Mouse (Mus musculus) limb, embryonic 14.5 days (tissue): ENCODE measurements around the gene Adat1. TPM values are rescaled to one million over a fixed set of nuclear protein-coding genes. Genes with fewer than 3 reads are reported as not detected.

Experiments
- ATAC-seq: fragments of 200-750 bp; cut with Nextera tagmentation; 2 replicates; pipeline ENCODE4 v1.8.0; 2017; ENCODE audit warnings: low read depth, moderate number of reproducible peaks, moderate TSS enrichment; ENCODE audit not compliant: low FRiP score
- DNase-seq: peaks from one replicate; pipeline ENCODE4 v3.0.0-alpha.2; 2015; ENCODE audit warnings: low spot score
- H3K27ac ChIP-seq: fragments of 300-500 bp; sonication (generic); replicated peaks from 2 replicates; pipeline ENCODE4 v1.5.1; 2014; ENCODE audit warnings: low read depth, mild to moderate bottlenecking, low read length, moderate library complexity, mixed read lengths
- H3K27me3 ChIP-seq: fragments of 300-500 bp; sonication (generic); 2 replicates; pipeline ENCODE4 v1.6.1; 2014; ENCODE audit warnings: low read length, mixed read lengths; ENCODE audit not compliant: control insufficient read depth, insufficient read depth
- H3K36me3 ChIP-seq: fragments of 300-500 bp; sonication (generic); 2 replicates; pipeline ENCODE4 v1.6.1; 2014; ENCODE audit warnings: mild to moderate bottlenecking, low read length, moderate library complexity, mixed read lengths; ENCODE audit not compliant: control insufficient read depth, insufficient read depth
- H3K4me1 ChIP-seq: fragments of 300-500 bp; sonication (generic); 2 replicates; pipeline ENCODE4 v1.6.1; 2014; ENCODE audit warnings: antibody characterized with exemption, low read length, mixed read lengths; ENCODE audit not compliant: control insufficient read depth, insufficient read depth
- H3K4me2 ChIP-seq: fragments of 300-500 bp; sonication (generic); replicated peaks from 2 replicates; pipeline ENCODE4 v1.6.1; 2014; ENCODE audit warnings: low read depth, mild to moderate bottlenecking, low read length, moderate library complexity; ENCODE audit not compliant: severe bottlenecking
- H3K4me3 ChIP-seq: fragments of 300-500 bp; sonication (generic); replicated peaks from 2 replicates; pipeline ENCODE4 v1.5.1; 2014; ENCODE audit warnings: low read length
- H3K9ac ChIP-seq: fragments of 300-500 bp; sonication (generic); 2 replicates; pipeline ENCODE4 v1.6.1; 2014; ENCODE audit warnings: mild to moderate bottlenecking, low read depth, low read length, moderate library complexity; ENCODE audit not compliant: severe bottlenecking
- H3K9me3 ChIP-seq: fragments of 300-500 bp; sonication (generic); 2 replicates; pipeline ENCODE4 v1.6.1; 2016; ENCODE audit warnings: low read length; ENCODE audit not compliant: control insufficient read depth
- POLR2A ChIP-seq: fragments of 200-500 bp; IDR thresholded peaks from 2 replicates; pipeline ENCODE4 v1.8.0; 2012; ENCODE audit warnings: inconsistent platforms, mild to moderate bottlenecking, moderate library complexity, borderline replicate concordance; ENCODE audit not compliant: insufficient read depth, insufficient read length; ENCODE audit errors: extremely low read depth
- WGBS: fragments of 180-500 bp; shearing (Covaris S2); extraction: QIAGEN DNeasy Blood & Tissue Kit; methylation state at CpG from one replicate; pipeline ENCODE4 v1.1.7; 2014; 5-methylcytosine and 5-hydroxymethylcytosine counted together
- polyA plus RNA-seq, 2 experiments: library from polyadenylated mRNA; depleted of rRNA in 1 of 2; stranded (reverse) in 1 of 2; unstranded in 1 of 2; fragments of >200 nt; fragmentation: Nextera tagmentation in 1 of 2; extraction: Ambion mirVana in 1 of 2; gene quantifications; 2 replicates each; pipeline versions ENCODE4 v1.2.1 to v1.2.3; 2012 to 2014

Gene Adat1
- polyA plus RNA-seq, 2 experiments: 6.1 to 12.2 TPM

DNA sequence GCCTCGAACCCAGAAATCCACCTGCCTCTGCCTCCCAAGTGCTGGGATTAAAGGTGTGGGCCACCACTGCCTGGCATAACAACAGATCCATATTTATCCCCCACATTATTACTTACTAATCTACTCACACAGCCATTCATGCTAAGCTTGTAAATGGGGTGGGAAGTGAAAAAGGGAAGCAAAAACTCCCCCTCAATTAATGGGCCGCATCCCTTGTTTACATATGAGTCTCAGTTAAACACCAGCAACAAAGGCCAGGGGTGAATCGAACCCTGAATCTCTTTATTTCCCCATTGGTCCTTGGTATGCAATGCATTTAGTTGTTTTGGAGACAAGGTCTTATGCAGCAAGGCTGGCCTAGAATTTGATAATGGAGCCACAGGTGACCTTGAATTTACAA lies 41.3 kb downstream of the Adat1 start:
- Histone ChIP-seq H3K9me3 (no peaks in the 10 kb centered on the region), H3K36me3 (peaks cover 70% of the 10 kb centered on the region), H3K4me2 (no peak overlapping the region), H3K9ac (no peak overlapping the region), H3K4me1 (no peaks in the 10 kb centered on the region), H3K4me3 (no peak overlapping the region), H3K27me3 (no peaks in the 10 kb centered on the region), H3K27ac (no peak overlapping the region)
- no peak for ATAC-seq
- 90% methylated on average over 3 of the region's 3 CpGs for WGBS
- TF ChIP-seq POLR2A: no peak
- DNase-seq: no peak

- H3K36me3 ChIP-seq: peaks cover 69% of the 10 kb centered on the region
- TF ChIP-seq POLR2A: no peak
These were observed 44.1 kb downstream of the Adat1 start for GRCm38 (mm10) chr8:111947954-111948353.

GRCm38 (mm10) chr8:111947144-111947543 lies 45.0 kb downstream of the Adat1 start:
- H3K4me1 ChIP-seq: no peaks in the 10 kb centered on the region
- peaks cover 68% of the 10 kb centered on the region for H3K36me3 ChIP-seq
- H3K27me3 ChIP-seq: no peaks in the 10 kb centered on the region
- H3K4me2 ChIP-seq: no peak overlapping the region
- no peak for TF ChIP-seq POLR2A
- no peak overlapping the region for H3K9ac ChIP-seq
- no peak for DNase-seq
- H3K4me3 ChIP-seq: no peak overlapping the region
- 84% methylated on average over 2 of the region's 2 CpGs for WGBS
- ATAC-seq: no peak
- H3K9me3 ChIP-seq: no peaks in the 10 kb centered on the region
- no peak overlapping the region for H3K27ac ChIP-seq

More at GRCm38 (mm10) chr8:111947954-111948353, 44.1 kb downstream of the Adat1 start:
- H3K4me1 ChIP-seq: no peaks in the 10 kb centered on the region
- H3K27ac ChIP-seq: no peak overlapping the region
- H3K4me3 ChIP-seq: no peak overlapping the region
- WGBS: 91% methylated on average over 8 of the region's 8 CpGs
- H3K9me3 ChIP-seq: no peaks in the 10 kb centered on the region
- no peaks in the 10 kb centered on the region for H3K27me3 ChIP-seq
- ATAC-seq (no peak), DNase-seq (no peak)
- H3K9ac ChIP-seq: no peak overlapping the region
- no peak overlapping the region for H3K4me2 ChIP-seq

DNA sequence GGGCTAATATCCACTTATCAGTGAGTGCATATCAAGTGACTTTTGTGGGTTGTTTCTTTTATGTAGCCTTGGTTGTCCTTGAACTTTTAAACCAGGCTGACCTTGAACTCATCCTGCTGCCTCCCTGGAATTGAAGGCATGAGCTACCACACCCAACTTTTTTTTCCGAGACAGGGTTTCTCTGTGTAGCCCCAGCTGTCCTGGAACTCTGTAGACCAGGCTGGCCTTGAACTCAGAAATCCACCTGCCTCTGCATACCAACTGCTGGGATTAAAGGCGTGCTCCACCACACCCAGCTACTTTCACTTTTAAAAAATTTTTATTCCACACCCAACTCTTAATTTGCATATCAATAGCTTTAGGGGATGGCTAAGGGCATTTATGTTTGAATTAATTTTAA lies 48.6 kb downstream of the Adat1 start:
- Histone ChIP-seq H3K4me1 (peaks cover 12% of the 10 kb centered on the region), H3K4me3 (no peak overlapping the region), H3K27ac (no peak overlapping the region), H3K36me3 (peaks cover 50% of the 10 kb centered on the region), H3K4me2 (no peak overlapping the region), H3K9ac (no peak overlapping the region), H3K9me3 (no peaks in the 10 kb centered on the region), H3K27me3 (no peaks in the 10 kb centered on the region)
- whole genome bisulfite sequencing: 89% methylated on average over 2 of the region's 2 CpGs
- no peak for DNase-seq
- no peak for ATAC-seq
- TF ChIP-seq POLR2A: no peak

DNA sequence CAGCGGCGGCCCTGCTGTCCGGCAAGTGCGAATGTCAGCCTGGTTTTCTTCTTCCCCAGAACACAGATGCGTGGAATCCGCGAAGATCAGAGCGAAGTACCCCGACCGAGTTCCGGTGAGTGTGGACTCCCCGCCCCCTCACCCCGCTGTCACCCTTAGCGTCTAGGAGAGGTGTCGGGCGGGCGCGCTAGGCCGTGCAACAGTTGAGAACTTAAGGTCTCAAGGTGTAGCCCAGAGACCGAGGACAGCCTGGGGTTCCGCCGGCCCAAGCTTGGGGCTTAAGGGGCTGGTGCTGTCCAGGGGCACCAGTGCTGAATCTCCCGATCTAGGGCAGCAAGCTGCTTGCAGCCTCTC lies 51.0 kb downstream of the Adat1 start:
- DNase-seq: peak; percentile 51
- peak overlapping the region; percentile 87 for H3K4me3 ChIP-seq
- no peaks in the 10 kb centered on the region for H3K9me3 ChIP-seq
- H3K4me2 ChIP-seq: peak overlapping the region; percentile 91
- H3K4me1 ChIP-seq: peaks cover 12% of the 10 kb centered on the region
- no peak for ATAC-seq
- no peak for TF ChIP-seq POLR2A
- peak overlapping the region; percentile 71 for H3K9ac ChIP-seq
- peak overlapping the region; percentile 45; the same call in 1 of the 2 replicates for H3K27ac ChIP-seq
- no peaks in the 10 kb centered on the region for H3K27me3 ChIP-seq
- peaks cover 30% of the 10 kb centered on the region for H3K36me3 ChIP-seq
- under 1% methylated on average over 21 of the region's 23 CpGs for WGBS
